Mouse (Mus musculus) forelimb bud, embryonic 11.5 days (tissue): ENCODE data around the gene Fndc3b.

Experiments used
- DNase-seq: peaks from one replicate; pipeline ENCODE4 v3.0.0-alpha.2; 2012; ENCODE audit warnings: low read depth, low spot score

Gene Fndc3b

DNA sequence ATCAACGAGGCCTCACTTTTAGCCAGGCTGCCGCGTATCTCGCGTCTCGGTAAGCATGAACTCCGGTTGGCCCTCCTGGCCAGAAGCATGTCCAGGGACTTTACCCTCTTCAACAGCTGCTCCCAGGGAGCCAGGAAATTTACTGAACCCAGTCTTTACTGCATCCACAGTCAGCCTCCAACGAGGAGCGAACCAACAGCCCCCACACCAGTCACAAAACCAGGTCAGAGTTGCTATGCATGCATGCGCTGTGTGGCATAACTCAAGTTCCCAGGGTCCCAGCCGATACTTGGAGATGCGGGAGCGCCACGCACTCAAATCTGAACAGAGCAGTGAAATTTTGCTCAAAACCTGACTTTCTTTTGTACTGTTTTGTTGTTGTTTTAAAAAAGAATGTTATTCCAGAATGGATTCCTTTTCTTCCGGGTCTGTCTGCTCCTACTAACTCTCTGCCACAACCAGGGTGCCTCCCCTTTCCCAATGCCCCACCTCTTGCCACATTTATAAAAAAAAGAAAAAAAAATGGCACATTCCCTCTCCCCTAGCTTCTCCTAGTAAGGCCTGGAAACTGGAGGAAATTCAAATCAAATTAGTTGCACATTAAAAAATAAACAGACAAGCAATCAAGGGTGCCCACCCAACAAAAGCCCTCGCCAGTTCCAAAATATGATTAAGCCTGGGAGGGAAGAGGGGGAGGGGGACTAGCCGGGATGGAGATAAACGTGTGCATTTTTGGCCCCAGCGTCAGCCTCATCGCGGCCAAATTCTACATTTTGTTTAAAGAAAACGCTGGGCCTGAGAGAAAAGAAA is 1.8 kb downstream of the Fndc3b start:
- peak; percentile 39 for DNase-seq

DNA sequence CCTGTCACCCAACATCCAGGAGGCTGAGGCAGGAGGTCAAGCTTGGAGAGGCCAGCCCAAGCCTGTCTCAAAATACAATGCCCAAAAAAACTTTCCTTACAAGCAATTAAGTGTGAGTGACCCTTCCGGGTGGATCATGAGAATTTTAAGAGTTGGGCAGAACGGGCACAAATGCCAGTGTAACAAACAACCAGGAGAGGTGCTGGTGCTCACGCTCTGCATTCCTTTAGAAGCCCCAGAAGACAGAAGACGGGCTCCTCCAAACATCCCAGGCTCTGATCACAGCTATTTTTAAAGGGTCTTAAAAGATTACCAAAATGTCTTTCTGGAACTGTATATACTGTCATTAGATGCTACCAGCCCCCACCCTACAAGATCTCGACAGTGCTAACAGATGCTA is 2.5 kb downstream of the Fndc3b start:
- no peak for DNase-seq

DNA sequence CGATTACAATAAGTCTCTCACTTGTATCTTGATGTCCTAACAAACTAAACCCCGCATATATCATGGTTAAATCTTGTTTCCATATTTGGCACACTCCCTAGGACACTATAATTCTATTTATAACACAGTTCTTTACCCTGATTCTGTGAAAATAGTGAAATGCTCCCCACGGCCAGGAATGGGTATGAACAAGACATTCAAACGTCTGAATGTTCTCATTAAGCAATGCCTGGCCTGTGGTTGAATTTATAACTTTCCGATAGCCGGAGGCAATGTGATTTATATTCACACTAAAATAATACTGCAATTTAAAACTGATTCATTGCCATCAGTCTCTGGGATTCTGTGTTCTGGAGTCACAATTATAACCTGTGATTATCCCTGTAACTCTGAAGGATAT is 5.3 kb downstream of the Fndc3b start:
- DNase-seq = no peak

DNA sequence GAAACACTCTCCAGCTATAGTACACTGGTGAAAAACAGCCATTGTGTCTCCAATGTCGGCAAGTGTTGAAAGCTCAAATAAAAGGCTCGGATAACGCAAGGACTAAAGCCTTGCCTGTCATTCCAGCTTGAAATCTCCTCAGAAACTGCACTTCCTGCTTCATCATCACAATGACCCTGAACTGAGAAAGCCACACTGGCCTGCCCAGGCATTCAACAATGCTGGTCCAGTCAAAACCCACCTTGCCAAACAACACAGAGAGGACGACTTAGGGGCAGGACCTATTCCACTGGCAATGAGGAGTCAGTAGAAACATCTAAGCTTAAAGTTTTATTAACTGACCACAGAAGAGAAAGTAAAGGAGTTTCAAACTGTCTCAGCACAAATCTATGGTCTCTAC is 6.1 kb downstream of the Fndc3b start:
- DNase-seq = no peak

DNA sequence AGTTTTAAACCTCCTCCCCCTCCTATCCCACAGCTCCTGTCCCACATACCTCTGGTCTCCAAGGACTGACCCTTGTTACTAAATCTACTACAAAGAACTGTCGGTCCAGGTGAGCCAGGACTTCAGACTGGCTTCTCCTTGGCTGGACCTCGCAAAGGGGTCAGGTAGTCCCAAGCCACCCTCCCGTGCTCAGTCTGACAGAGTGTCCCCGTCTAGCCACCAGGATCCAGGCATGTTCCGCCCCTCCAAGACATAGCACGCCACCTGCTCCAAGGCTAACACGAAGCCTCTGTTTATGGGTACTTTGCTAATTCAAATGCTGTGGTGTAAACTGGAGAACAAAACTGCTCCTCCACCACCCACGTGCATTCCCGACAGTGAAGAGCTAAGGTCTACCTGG is 6.5 kb downstream of the Fndc3b start:
- no peak for DNase-seq

DNA sequence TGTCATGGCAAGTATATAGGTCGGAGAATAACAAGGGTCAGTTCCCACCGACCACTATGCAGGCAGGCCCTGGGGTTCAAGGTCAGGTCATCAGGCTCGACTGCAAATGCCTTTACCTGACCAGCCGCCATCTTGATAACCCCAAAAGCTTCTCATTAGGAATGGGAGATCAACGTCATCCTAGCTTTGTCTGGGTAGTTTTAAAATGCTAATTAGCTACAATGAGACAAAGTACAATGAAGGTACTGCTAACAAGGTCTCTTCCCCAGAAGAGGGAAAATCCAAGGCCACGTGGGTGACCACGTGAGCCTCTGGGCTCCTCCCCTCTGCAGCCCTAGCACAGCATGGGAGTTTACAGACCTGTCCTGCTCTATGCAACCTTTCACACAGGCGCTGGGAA is 7.6 kb downstream of the Fndc3b start:
- DNase-seq = no peak

DNA sequence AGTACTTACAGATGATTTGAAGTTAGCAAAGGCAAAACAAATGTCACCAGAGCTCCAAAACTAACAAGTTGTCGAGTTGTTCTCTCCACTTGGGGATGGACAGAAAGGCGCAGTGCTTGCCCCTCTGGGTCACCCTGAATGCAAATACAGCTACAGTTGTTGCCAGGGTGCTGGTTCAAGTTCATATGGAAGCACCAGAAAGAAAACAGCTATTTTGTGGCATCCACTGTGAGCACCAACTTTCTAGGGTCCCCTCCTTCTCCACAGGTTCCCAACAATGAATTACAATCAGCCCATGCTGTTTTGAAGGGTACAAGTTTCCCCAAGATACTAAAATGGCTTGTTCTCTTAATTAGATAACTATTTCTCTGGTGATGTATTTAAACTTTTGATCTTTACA is 8.0 kb downstream of the Fndc3b start:
- DNase-seq = no peak

DNA sequence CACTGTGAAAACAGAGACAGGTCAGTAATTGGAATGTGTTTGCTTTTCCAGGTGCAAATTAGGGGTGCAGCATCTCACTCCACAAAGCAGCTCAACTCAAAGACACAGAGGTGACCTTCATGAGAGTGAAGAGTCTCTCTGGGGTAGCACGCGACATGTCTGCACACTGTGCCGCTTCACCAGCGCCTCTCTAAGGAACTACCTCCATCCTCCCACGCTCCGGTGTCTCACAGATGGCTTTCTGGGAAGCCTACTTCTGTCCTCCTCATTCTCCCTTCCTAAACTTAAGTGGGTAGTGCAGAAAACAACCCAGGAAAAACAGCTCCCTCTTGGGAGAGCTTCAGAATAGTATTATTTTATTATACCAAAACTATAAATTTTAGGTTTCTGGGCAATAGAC is 12.4 kb downstream of the Fndc3b start:
- no peak for DNase-seq

DNA sequence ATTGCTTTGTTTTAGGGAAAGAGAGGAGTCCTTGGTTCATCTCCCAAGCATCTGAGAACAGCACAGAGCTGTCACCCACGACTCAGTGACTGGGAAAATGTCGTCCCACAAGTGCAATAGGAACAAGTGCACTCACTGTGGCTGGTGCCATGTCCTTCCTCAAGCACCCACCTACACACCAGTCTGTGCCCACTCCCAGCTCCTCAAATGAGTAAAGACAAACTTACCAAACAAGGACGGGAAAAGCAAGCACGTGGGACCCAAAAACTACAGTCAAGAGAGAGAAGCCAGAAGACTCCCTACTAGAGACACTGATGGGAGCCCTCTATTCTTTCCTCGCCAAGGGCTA is 14.7 kb downstream of the Fndc3b start:
- no peak for DNase-seq

DNA sequence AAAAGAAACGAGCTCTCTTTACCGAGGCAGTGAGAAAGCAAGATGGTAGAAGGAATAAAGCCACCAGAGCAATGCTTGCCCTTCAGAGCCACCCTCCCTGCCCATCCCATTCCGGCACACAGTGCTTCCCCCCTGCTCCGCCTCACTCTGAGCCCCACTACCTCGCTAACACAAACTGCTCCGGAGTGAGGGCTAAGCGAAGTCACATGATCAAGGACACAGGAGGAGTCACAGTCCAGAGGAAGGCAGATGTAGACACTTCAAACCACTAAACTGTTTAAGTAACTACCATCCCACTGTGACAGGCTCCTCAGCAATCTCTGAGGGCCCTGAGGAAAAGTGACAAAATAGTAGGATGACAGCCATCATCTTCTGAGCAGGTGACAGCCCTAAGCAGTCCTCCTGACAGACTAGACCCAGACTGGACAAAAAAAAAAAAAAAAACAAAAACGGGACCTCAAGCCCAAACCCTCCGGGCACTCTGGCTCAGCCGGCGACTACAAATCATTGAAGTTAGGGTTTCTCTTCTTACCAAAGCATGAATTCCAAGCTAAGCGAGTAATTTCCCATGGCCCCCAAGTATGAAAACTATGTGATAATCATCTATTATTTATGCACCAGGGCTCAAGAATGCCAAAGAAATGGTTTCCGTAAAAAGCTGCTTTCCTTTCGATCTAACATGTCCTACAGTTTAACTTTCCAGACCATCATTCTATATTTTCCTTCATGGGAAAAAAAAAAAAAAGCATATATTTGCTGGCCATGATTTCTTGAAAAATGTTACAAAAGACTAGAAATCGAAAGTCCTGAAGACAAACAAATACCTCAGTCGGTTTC is 15.3 kb downstream of the Fndc3b start:
- DNase-seq = no peak

DNA sequence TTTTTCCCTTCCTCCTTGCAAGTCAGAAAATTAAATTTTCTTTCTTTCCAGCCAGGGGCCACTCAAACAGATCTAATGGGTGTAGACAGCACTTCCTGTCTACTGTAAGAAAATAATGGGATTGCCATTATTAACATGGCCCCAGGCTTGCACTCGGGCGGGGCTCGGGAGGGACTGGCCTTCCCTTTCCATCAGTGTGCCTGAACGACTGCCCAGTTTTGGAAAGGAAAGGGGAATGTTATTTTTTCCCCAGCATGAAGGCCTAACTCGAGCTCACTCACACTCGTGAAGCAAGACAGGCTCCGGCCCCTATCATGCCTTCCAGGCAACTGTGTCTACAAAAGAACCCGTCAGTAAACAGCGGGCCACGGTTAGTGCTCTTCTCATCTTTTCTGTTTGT is 16.5 kb downstream of the Fndc3b start:
- DNase-seq = no peak

DNA sequence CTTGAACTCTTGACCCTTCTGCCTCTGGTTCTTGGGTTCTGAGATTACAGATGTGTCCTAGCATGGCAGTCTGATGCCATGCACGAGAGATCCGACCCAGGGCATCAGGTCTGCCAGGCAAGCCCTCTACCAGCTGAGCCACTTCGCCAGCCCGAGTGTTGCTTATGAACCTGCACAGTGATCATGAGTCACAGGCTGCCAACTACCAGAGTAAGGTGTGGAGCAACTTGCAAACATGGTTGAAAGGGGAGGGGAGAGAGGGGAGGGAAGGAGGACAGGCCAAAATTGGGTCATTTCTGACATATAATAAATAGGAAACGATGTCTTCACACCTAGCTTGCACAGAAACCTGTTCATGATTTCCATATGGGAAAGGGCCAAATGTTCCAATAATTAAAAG is 17.0 kb downstream of the Fndc3b start:
- DNase-seq = no peak

DNA sequence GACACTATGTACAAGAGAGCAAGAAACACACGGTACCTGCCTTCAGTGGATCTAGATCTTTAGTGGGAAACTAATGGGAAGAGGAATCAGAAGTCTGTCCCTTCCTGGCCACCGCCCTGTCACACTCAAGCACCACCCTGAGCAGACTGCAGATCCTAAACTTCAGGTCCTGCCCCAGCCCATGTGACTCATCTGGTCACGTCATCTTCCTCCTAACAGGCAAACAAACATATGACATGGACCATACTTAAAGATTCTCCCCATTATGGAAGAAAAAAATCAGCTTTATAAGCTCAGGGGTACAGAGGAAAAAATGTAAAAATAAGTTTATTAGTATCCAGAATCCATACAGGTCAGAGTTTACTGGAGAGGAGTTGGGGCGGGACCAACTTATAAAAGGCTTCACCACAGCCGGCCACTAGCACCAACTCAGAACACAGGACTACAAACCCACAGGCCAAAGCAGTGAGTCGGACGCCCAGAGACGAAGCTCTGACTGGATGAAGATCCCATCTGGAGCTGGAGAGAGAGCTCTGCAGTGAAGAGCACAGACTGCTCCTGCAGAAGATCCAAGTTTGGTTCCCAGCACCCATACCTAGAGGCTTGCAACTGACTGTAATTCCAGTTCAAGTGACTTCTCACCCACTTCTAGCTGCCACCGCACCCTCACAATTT is 19.5 kb downstream of the Fndc3b start:
- no peak for DNase-seq

DNA sequence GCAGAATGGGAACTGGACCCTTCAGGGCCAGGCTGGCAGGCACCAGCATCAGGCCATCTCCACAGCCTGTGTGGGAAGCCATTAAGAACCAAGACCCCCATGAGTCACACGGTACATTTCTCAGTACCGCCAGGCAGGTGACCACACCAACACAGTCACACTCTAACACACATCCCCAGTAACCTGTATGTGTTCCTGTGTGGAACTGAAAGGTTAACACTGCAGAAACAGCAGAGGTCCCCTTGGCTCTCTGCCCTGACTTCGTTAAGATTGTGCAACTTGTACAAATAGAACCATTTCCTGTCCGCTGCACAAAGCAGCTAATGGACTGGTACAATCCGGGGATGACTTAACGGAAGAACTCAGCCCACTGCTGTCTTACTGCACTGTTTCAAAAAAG is 21.1 kb downstream of the Fndc3b start:
- DNase-seq = no peak

DNA sequence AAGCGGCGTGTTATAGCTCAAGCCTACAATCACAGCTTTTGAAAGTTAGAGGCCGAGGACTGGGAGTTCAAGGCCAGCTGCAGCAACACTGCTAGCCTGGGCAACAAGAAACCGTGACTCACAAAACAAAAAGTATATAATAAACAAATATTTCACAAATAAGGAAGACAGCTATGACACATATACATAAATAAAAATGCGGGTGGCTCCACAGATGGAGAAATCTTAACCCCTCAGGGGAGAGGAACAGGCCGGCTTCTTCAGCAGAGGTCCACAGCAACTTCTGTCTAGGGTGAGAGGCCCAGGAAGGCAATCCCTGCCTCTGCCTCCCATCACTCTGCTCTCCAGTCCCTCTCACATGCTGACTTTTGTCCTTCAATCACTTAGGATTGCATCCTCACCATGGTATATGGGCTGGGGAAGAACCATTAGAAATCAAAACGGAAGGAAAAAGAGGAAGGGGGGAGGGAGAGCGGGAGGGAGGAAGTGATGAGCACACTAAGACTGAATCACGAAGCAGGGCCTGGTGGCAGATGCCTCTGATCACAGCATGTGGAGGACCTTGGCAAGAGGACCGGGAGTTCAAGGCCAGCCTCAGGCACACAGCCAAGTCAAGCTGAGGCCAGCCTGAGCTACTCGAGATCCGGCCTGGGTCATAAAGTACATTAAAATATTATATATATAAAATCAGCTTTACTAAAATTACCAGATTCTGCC is 21.8 kb downstream of the Fndc3b start:
- no peak for DNase-seq

DNA sequence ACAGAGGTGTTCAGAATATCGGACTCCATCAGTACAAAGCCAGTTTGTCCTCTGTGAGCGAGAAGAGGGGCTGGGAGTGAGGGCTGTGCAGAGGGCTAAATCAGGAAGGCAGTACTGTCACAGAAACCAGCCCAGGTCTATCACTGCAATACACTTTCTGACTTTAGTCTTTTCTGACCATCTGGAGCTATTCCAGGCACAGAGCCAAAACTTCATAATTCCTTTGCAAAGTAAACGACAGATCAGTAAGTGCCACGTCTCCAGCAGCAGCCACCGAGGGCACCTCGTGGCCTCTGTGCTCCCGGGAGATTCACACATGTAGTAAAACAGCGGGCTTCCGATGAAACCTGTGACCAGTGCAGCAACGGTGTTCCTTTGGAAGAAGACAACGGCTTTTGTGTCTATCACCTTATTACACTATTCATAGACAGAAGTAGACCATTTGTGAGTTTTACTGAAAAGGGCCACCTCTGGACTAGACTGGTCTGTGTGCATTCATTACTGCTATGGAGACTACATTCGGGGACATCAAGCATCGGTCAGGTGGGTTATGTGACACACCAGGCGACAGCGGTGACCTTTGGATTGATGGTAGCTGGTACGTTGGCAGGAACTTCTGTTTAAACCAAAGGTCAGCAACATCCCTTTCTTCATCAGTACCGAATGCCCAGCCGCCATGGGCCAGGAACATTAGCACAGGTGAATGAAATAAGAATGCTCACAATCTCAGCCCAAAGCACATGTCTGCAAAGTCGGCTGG is 24.2 kb downstream of the Fndc3b start:
- no peak for DNase-seq

DNA sequence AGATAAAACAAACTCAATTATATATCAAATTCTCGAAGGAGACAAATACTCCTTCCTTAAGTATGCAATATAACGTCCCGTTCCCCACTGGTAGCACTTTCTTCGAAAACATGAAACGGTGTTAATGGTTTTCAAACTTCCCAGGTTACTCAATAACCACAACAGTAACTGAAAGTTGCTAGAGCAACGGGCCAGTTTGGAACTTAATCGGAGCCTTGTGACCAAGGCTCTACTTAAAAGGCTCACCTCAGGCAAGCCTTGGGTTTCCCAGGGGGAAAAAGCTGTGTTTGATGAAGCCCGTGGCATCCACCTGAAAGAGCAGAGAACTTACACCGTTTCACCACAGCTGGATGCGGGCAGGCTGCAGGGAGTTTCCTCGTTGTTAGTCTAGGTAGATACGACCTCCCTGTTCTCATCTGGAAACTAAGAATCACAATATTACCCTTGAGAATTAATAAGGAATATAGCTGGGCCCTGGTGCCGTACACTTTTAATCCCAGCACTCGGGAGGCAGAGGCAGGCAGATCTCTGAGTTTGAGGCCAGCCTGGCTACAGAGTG is 25.4 kb downstream of the Fndc3b start:
- no peak for DNase-seq

DNA sequence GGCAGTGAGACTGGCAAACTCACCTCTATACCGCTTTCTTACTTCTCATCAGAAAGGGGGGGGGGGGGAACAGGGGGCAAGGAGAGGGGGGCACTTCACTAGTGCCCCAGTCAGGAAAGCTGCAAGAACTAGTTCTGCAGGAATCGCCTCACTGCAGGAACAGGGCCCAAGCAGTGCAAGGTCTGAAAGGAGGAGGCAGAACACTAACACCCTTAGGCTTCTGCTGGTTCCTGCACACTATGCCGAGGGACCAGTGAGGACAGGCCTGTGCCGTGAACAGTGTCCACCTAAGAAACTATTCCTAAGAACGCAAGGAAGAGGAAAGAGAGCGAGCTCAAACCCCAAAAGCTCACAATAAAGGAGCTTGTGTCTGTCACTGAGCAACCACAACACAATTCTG is 26.0 kb downstream of the Fndc3b start:
- no peak for DNase-seq

DNA sequence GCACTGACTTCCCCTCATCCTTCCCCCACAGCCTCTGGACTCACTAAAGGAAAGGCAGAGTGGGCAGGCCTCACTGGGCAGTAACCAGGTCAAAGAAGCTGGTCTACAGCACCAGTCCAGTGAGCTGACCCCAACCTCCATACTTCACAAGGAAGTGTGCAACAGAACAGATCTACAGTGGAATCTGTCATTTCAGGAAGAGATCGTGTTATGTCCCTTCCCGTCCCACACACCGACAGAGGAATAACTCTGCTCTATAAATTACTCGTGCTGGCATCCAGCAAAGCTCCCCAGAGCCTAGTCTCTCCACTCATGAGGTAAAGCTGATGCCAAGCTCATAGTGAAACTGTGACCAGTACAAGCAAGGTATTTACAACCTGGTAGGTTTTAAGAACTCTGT is 27.7 kb downstream of the Fndc3b start:
- no peak for DNase-seq

DNA sequence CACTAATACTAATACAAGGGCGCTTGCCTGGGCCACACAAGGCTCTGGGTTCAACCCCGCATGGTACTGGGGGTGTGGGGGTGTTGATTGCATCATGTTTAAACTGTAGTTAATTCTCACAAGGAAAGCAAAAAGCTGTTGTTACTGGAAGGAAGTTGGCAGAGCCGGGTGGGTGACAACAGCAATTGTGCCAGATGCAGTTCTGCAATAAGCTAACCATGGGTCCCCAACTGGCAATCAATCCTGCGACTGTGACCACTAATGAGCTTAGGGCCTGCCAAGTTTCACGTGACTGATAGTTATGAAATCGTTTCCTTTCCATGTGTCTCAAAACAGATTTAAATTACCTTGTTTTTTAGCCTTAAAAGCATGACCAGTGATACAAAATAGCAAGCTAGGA is 33.5 kb downstream of the Fndc3b start:
- DNase-seq = no peak

DNA sequence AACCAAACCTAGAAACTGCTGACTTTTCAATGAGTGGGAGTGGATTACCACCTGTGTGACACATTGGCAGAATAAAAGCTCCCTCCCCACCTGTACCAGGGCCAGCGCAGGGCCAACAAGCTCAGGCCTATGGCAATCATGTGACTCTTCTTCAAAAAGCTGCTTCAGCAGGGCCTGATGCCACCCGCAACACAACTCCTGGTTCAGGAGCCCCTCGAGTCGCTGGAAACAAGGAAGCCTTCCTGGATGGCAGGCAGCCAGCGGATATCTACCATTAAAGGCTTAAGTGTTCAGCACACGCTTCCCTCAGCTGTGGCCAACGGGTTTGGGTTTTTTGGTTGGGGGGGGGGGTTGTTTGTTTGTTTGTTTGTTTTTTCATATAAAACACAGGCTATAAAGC is 37.4 kb downstream of the Fndc3b start:
- DNase-seq = no peak
